Mouse (Mus musculus): ENCODE results near the gene Arfip1.
A peak's percentile ranks its signal among the peaks of the same experiment; 100 is the strongest.

Arfip1 gene

GRCm38 (mm10) chr3:84582023-84582912 lies at the start of gene Arfip1:
Gene Arfip1 (minus strand): TSS chr3:84582625.
- DNase-seq (ENCODE audit: low spot score): peak; percentile 99

- DNase-seq (ENCODE audit: low spot score): no peak
Measured at GRCm38 (mm10) chr3:84631586-84631985, 49.2 kb upstream of the Arfip1 start.

- DNase-seq (ENCODE audit: low spot score): no peak
Measured at GRCm38 (mm10) chr3:84622026-84622425, 39.6 kb upstream of the Arfip1 start.

GRCm38 (mm10) chr3:84619725-84620124 lies 37.3 kb upstream of the Arfip1 start:
- DNase-seq (ENCODE audit: low spot score): no peak

- no peak for DNase-seq (ENCODE audit: low spot score)
Measured at GRCm38 (mm10) chr3:84619056-84619455, 36.6 kb upstream of the Arfip1 start.

- DNase-seq (ENCODE audit: low spot score): no peak
Measured at GRCm38 (mm10) chr3:84618627-84619026, 36.2 kb upstream of the Arfip1 start.

- no peak for DNase-seq (ENCODE audit: low spot score)
Measured at GRCm38 (mm10) chr3:84615856-84616225, 33.4 kb upstream of the Arfip1 start.

- DNase-seq (ENCODE audit: low spot score): peak; percentile 74
Measured at GRCm38 (mm10) chr3:84615050-84615855, 32.8 kb upstream of the Arfip1 start.

- no peak for DNase-seq (ENCODE audit: low spot score)
Measured at GRCm38 (mm10) chr3:84610183-84610710, 27.8 kb upstream of the Arfip1 start.

GRCm38 (mm10) chr3:84603212-84603611 lies 20.8 kb upstream of the Arfip1 start:
- no peak for DNase-seq (ENCODE audit: low spot score)

GRCm38 (mm10) chr3:84602759-84603158 lies 20.3 kb upstream of the Arfip1 start:
- DNase-seq (ENCODE audit: low spot score): no peak

- DNase-seq (ENCODE audit: low spot score): no peak
Measured at GRCm38 (mm10) chr3:84601870-84602495, 19.6 kb upstream of the Arfip1 start.

GRCm38 (mm10) chr3:84598756-84599155 lies 16.3 kb upstream of the Arfip1 start:
- DNase-seq (ENCODE audit: low spot score): no peak

- DNase-seq (ENCODE audit: low spot score): no peak
Measured at GRCm38 (mm10) chr3:84597996-84598734, 15.7 kb upstream of the Arfip1 start.

- no peak for DNase-seq (ENCODE audit: low spot score)
Measured at GRCm38 (mm10) chr3:84595677-84596234, 13.3 kb upstream of the Arfip1 start.

GRCm38 (mm10) chr3:84594894-84595676 lies 12.7 kb upstream of the Arfip1 start:
- peak; percentile 60 for DNase-seq (ENCODE audit: low spot score)

- no peak for DNase-seq (ENCODE audit: low spot score)
Measured at GRCm38 (mm10) chr3:84593274-84593673, 10.8 kb upstream of the Arfip1 start, which contains the start of gene Tigd4. Gene Tigd4 (plus strand): TSS chr3:84593574.

- no peak for DNase-seq (ENCODE audit: low spot score)
Measured at GRCm38 (mm10) chr3:84586736-84587135, 4.3 kb upstream of the Arfip1 start.

GRCm38 (mm10) chr3:84582913-84583276 lies 470 bp upstream of the Arfip1 start:
- DNase-seq (ENCODE audit: low spot score): no peak

- peak; percentile 40 for DNase-seq (ENCODE audit: low spot score)
Measured at GRCm38 (mm10) chr3:84581696-84582022, 766 bp downstream of the Arfip1 start.

GRCm38 (mm10) chr3:84580716-84581115 lies 1.7 kb downstream of the Arfip1 start:
- DNase-seq (ENCODE audit: low spot score): no peak

Measured in embryo, embryonic 10.5 days (tissue).